Mouse (Mus musculus): ENCODE measurements at regions not wholly inside any gene's neighbourhood (a gene's known extent, or its start where the extent isn't known, plus 50 kb on each side); places are given as distances from the start of the nearest gene placed in this dataset.
"Not testable (repeated sequence)": the region's sequence is repeated elsewhere in the genome, so short reads cannot be mapped to it uniquely, and the experiment has no call there.

DNA sequence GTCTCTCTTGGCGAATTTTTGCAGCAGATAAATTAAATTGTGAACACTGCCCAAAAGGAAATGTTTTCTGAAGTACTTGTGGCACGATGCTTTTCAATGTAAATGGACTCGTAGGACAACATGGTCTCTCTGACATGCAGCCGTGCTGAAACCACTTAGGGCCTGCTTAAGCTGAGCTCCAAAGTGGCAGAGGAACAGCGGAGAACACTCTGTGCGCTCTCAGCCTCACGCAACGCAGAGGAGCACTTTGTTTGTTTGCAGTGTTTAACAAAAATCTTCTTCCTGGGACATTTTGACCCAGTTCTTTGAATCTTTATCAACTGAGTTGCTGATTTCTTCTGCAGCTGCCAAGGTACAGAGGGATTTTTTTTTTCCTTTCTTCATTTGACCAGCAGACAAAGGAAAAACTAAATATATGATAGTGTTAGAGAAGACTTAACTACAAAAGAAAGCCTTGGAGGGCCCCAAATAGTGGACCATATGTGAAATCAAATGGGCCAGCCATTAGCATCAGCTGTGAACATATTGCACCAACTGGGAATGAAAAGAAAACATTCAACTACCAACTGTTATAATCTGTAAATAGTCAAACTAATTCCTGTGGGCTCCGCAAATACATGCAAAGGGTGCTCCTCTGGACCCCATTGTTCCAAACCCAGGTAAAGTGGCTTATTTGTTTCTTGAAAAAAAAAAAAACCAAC, 639.5 kb downstream of the Rwdd3 start:
- no peak for DNase-seq (ENCODE audit: low read depth, low spot score)

DNA sequence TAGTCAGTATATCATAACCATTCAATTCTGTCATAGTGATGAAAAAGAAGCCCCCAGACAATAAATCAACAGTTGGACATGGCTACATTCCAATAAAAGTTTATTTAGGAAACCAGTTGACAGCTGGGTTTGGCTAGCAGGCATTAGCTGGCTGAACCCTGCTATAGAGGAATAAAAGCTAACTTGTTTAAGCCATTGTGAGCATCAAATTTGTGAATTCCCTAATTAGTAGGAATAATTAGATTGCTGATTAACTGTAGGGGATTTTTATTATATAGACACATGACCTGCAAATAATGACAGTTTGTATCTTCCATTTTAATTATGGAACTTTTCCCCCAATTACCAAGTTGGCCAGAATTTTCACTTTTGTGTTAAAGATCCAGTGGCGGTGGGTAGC, 659.8 kb downstream of the Rwdd3 start:
- no peak for DNase-seq (ENCODE audit: low read depth, low spot score)

DNA sequence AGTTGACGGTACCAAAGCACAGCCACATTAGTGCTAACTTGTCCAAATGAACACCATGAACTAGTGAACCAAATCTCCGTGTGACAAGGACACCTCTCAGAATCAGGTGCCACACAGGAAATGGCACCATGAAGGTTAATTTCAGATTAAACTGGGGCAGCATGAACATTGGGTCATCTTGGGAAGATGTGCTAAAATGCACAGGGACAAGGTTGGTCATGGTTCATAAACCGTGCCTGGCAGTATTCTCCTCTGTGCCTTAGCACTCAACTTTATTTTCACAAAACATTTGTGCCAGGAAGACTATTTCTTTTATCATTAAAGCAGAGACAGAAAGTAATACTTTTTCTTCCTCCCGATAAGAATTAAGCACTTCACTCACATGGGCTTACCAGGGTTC, 672.6 kb downstream of the Rwdd3 start:
- DNase-seq (ENCODE audit: low read depth, low spot score): no peak

DNA sequence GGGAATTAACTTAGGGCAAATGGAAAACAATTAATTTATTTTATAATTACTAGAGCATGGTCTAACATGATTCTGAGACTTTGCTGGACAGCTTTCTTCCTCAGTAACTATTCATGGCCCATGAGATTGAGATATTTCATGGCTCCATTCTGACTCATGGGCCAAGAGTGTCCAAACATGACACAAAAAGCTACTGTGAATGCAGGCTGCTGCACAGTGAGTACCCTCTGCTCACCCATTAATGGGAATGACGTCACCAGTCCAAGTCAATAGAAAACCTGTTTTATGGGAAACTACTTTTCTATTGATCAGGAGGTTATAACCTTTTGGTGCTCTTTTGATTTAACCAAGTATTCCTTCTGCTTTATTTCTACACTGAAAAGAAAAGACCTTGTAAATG, 693.6 kb downstream of the Rwdd3 start:
- DNase-seq (ENCODE audit: low read depth, low spot score): no peak

DNA sequence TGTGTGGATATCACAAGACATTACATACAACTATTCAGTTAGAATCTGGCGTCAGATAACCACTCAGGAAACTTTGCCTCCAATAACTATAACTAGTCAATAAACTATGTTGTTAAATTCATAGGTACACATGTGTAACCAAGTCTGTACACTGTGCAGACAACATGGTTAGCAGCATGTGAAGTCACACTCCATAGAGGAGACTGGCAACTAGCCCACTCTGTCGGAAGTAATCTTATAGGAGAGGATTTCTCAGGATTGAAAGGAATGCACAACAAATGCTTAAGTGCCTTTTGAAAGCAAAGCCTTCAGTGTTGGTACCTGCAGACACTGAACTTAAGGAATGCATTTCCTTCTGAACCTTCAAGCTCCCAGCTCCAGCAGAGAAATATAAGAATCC, 693.0 kb upstream of the Ptbp2 start:
- no peak for DNase-seq (ENCODE audit: low read depth, low spot score)

- no peak for DNase-seq (ENCODE audit: low read depth, low spot score)
These were observed 689.4 kb upstream of the Ptbp2 start for GRCm38 (mm10) chr3:120473645-120474038.

- no peak for DNase-seq (ENCODE audit: low read depth, low spot score)
These were observed 688.7 kb upstream of the Ptbp2 start for GRCm38 (mm10) chr3:120472687-120473644.

DNA sequence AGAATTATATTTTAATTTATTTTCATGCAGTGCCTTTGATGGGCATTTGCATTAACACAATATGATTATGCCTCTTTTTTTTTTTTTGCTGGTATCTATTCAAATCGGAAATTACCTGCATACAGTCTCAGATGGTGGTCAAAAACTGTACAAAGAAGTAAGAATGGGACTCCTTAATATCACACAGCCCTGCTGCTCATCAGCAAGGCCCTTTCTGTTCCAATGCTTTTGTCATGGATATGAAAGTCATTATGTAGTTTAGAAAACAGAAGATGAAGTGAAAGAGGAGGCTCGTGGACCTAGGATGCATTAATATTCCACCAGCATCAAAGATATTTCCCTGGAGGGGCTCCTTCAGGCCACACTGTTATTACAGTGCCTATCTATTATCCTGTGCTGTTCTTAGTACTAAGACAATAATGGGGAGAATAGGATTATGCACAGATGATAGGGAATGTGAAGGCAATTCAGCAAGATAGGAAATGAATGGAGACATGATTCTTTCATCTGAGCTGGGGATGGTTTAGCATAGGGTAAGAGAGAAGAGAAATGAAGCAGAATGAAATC, 687.7 kb upstream of the Ptbp2 start:
- DNase-seq (ENCODE audit: low read depth, low spot score): no peak

DNA sequence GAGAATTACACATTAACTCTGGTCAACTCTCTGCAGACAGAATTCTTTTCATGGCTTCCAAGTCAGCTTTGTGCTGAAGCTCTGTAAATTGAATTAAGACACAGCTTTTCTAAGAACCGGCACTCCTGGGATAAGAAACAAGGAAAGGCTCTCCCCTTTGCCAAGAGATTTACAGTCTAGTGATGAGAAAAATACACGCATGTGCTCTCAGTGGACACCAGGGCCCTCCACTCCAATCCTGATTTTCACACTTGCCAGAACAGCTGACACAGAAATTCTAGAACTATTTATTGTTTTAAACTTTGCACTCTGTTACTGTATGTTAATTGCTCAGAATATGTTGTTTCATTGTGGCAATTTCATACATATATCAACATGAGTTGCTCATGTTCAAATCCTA, 684.6 kb upstream of the Ptbp2 start:
- no peak for DNase-seq (ENCODE audit: low read depth, low spot score)

- DNase-seq (ENCODE audit: low read depth, low spot score): no peak
These were observed 676.5 kb upstream of the Ptbp2 start for GRCm38 (mm10) chr3:120460717-120461116.

GRCm38 (mm10) chr3:120457912-120458311, 673.6 kb upstream of the Ptbp2 start:
- DNase-seq (ENCODE audit: low read depth, low spot score): peak; percentile 21

GRCm38 (mm10) chr3:120441127-120441526, 656.9 kb upstream of the Ptbp2 start:
- no peak for DNase-seq (ENCODE audit: low read depth, low spot score)

- DNase-seq (ENCODE audit: low read depth, low spot score): no peak
These were observed 646.0 kb upstream of the Ptbp2 start for GRCm38 (mm10) chr3:120430285-120430684.

DNA sequence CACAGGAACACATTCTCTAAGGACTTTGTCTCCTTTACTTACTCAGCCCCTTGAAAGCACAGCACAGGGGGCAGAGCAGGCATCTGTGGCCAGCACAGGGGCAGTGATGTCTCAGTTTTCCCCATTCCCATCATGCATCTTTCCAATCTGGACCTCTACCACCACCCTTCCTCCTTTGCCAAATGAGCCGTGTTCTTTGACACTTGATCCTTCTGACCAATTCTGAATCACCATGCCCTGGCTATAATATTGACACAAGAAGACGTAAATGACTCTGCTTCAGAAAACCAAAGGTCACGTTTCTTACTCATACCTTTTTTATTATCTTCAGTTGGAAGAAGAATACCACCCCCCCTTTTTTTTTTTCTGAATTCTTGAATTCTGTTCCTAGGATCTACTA, 632.4 kb upstream of the Ptbp2 start:
- no peak for DNase-seq (ENCODE audit: low read depth, low spot score)

GRCm38 (mm10) chr3:120375688-120376289, 591.5 kb upstream of the Ptbp2 start:
- DNase-seq (ENCODE audit: low read depth, low spot score): no peak

DNA sequence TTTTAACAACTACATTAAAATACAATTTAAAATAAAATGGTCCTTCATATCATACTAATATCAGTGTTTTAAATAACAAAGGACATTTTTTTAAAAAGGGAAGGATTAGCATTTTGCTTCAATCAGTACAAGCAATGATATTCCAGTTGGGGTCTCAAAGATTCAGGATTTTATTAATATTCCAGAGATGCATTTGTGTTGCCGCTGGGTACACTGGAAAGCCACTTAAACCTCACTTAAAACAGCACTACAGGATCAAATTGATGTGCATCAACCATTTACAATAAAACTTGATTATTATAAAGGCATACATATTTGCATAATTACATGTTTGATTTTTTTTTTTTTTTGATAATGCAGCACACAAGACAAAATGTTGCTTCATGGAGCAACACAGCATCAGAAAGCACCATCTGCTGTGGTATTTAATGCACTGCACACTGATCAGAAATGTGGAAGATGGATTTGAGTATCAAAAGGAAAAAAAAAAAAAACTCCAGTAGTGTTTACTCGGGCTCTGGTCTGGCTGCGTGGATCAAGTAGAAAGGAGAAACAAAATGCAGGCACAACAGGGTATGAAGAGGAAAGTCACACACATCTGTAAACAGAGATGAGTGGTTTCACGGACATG, 558.6 kb upstream of the Ptbp2 start:
- DNase-seq (ENCODE audit: low read depth, low spot score): no peak

DNA sequence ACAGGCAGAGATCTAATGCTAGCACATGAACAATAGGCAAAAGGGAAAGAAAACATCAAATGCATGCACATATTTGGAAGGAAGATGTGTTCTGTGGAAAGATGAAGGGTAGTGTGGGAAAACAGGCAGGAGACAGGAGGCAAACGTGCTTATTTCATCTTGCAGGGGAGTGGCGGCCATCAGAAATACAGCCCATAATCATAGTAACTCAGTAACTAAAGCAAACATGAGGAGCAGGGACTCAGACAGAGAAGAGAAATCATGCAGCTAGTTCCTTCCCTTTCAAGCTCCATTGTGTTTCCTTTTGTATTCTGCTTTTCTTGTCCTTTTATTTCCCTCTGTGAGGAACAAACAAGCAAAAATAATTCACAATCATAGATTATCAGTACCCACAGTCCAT, 557.6 kb upstream of the Ptbp2 start:
- no peak for DNase-seq (ENCODE audit: low read depth, low spot score)

GRCm38 (mm10) chr3:120335843-120336585, 551.7 kb upstream of the Ptbp2 start:
- no peak for DNase-seq (ENCODE audit: low read depth, low spot score)

GRCm38 (mm10) chr3:120307042-120307441, 522.8 kb upstream of the Ptbp2 start:
- DNase-seq (ENCODE audit: low read depth, low spot score): not testable (repeated sequence)

DNA sequence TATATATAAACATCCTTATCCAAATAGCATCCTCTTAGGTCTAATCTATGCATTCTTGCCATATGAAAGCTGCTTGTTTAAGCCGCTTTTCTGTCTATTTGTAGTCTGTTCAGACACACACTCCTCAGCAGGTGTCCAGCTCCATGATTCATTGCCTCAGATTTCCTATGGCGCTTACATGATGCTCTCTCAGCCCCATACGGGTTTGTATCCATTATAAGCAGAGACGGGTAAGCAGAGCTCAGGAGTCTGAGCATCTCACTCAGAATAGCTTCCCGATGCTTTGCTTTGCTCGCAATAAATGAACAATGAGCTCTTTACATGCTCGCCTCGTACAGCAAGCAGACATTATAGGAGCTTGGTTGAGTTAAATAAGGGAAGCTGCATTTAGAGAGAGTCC, 521.3 kb upstream of the Ptbp2 start:
- DNase-seq (ENCODE audit: low read depth, low spot score): no peak
